Mouse (Mus musculus): ENCODE measurements around the gene Colgalt1. TPM values are rescaled to one million over a fixed set of nuclear protein-coding genes. Genes with fewer than 3 reads are reported as not detected.

The Colgalt1 gene
- polyA plus RNA-seq, 1 experiment from 2014 or later: 70.3 TPM

DNA sequence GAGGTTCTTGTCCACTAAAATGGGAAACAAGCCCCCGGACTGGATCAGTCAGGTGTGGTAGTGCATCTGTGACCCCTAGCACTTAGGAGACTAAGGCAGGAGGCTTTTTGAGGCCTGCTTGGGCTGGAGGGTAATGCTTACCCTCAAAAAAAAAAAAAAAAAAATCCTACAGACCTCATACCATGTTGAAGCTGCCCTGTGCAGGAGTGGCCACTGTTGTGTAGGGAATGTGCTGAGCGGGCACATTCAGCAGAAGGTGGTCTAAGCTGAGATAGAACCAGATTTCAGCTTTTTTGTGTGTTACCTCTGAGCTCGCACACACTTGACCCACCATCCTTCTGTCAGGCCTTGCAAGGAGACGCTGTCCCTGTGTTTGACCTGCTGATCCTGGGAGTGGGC, 16.5 kb upstream of the Colgalt1 start:
- Histone ChIP-seq H3K27me3 (ENCODE audit: control insufficient read depth, insufficient read depth, low read depth, low read length) (no peaks in the 10 kb centered on the region), H3K4me1 (replicated peaks; ENCODE audit: control insufficient read depth, insufficient read depth, low read length) (peaks cover 21% of the 10 kb centered on the region), H3K9ac (ENCODE audit: low read length) (no peak overlapping the region), H3K4me3 (ENCODE audit: low read length) (no peak overlapping the region), H3K4me2 (ENCODE audit: low read depth, low read length) (no peak overlapping the region), H3K9me3 (ENCODE audit: control insufficient read depth, low read length) (no peaks in the 10 kb centered on the region), H3K27ac (ENCODE audit: low read length) (no peak overlapping the region), H3K36me3 (ENCODE audit: control insufficient read depth, insufficient read depth, low read length) (no peaks in the 10 kb centered on the region)
- WGBS: 96% methylated on average over 4 of the region's 4 CpGs
- ATAC-seq (ENCODE audit: low read depth): no peak

DNA sequence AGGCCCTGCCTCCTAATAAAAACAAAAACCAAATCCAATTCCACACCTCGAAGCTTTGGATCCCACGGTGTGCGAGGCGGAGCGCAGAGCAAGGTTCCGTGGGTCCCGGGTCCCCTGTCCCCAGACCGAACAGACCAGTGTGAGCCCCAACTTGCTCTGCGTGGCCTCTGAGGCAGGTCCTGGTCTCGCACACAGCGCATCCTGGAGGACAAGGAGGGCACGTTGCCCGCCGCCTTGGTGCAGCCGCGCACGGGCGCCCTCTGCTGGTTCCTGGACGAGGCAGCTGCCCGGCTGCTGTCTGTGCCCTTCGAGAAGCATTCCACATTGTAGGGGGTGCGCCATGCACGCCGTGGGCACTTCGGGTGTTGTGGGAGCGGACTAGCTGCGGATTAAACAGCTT, 14.9 kb upstream of the Colgalt1 start:
- Histone ChIP-seq H3K36me3 (ENCODE audit: control insufficient read depth, insufficient read depth, low read length) (no peaks in the 10 kb centered on the region), H3K4me2 (ENCODE audit: low read depth, low read length) (peak overlapping the region; percentile 1; the same call in 1 of the 2 replicates), H3K27me3 (ENCODE audit: control insufficient read depth, insufficient read depth, low read depth, low read length) (peaks cover 2% of the 10 kb centered on the region; the same call in 1 of the 2 replicates), H3K9ac (ENCODE audit: low read length) (no peak overlapping the region; the same call in 1 of the 2 replicates), H3K27ac (ENCODE audit: low read length) (no peak overlapping the region), H3K9me3 (ENCODE audit: control insufficient read depth, low read length) (no peaks in the 10 kb centered on the region), H3K4me1 (replicated peaks; ENCODE audit: control insufficient read depth, insufficient read depth, low read length) (peaks cover 20% of the 10 kb centered on the region), H3K4me3 (ENCODE audit: low read length) (no peak overlapping the region)
- peak; percentile 26 for ATAC-seq (ENCODE audit: low read depth)
- WGBS: 8% methylated on average over 27 of the region's 27 CpGs

DNA sequence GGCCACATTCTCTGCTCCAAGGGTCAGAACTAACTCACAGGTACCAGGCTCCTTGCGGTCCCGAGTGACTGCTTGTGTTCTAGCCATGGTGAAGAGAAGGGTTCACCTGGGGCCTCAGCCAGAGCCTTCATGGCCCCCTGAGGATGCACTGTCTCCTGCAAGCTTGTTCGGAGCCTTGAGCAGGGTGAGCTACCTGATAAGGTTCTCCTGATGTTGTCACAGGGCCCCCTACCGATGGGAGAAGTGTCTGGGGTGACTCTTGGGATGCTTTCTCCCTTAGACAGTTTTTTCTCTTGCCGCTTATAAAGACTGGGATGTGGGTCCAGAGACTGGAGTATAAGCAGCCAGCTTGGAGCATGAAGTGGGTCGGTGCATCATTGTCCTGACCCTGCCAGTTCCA, 14.4 kb upstream of the Colgalt1 start:
- no peak overlapping the region for H3K4me2 ChIP-seq (ENCODE audit: low read depth, low read length)

DNA sequence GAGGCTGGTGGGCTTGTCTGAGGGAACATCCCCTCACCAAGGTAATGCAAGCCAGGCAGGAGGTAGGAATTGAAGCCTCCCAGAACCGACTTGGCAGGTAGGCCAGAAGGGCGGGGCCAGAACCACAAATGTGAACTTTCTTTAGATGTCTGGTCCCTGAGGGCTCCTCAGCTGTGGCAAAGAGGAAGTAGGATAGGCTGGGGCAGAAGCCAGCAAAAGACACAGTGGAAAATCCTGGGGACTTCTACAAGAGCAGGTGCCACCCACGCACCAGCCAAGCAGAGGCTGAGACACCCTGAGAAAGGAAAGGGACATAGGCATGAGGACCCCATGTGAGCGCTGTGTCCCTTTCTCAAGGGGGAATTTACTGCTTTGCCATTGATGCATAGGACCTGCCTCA, 14.0 kb upstream of the Colgalt1 start:
- Histone ChIP-seq H3K9ac (ENCODE audit: low read length) (no peak overlapping the region), H3K4me1 (replicated peaks; ENCODE audit: control insufficient read depth, insufficient read depth, low read length) (peaks cover 15% of the 10 kb centered on the region), H3K9me3 (ENCODE audit: control insufficient read depth, low read length) (no peaks in the 10 kb centered on the region), H3K27ac (ENCODE audit: low read length) (no peak overlapping the region), H3K27me3 (ENCODE audit: control insufficient read depth, insufficient read depth, low read depth, low read length) (peaks cover 9% of the 10 kb centered on the region; the same call in 1 of the 2 replicates), H3K36me3 (ENCODE audit: control insufficient read depth, insufficient read depth, low read length) (no peaks in the 10 kb centered on the region), H3K4me2 (ENCODE audit: low read depth, low read length) (no peak overlapping the region), H3K4me3 (ENCODE audit: low read length) (no peak overlapping the region)
- no peak for ATAC-seq (ENCODE audit: low read depth)
- WGBS: 75% methylated on average over 4 of the region's 4 CpGs

More for the DNA sequence above, 14.4 kb upstream of the Colgalt1 start:
- Histone ChIP-seq H3K36me3 (ENCODE audit: control insufficient read depth, insufficient read depth, low read length) (no peaks in the 10 kb centered on the region), H3K9me3 (ENCODE audit: control insufficient read depth, low read length) (no peaks in the 10 kb centered on the region), H3K4me3 (ENCODE audit: low read length) (no peak overlapping the region), H3K27me3 (ENCODE audit: control insufficient read depth, insufficient read depth, low read depth, low read length) (peaks cover 5% of the 10 kb centered on the region; the same call in 1 of the 2 replicates), H3K9ac (ENCODE audit: low read length) (no peak overlapping the region; the same call in 1 of the 2 replicates), H3K27ac (ENCODE audit: low read length) (no peak overlapping the region), H3K4me1 (replicated peaks; ENCODE audit: control insufficient read depth, insufficient read depth, low read length) (peaks cover 15% of the 10 kb centered on the region)
- ATAC-seq (ENCODE audit: low read depth): no peak
- 52% methylated on average over 6 of the region's 6 CpGs for WGBS

- no peak for ATAC-seq (ENCODE audit: low read depth)
- Histone ChIP-seq H3K4me2 (ENCODE audit: low read depth, low read length) (no peak within 1 kb of the TSS), H3K4me3 (ENCODE audit: low read length) (no peak within 1 kb of the TSS), H3K9me3 (ENCODE audit: control insufficient read depth, low read length) (no peaks in the 10 kb centered on the region), H3K4me1 (replicated peaks; ENCODE audit: control insufficient read depth, insufficient read depth, low read length) (peaks cover 20% of the 10 kb centered on the region), H3K36me3 (ENCODE audit: control insufficient read depth, insufficient read depth, low read length) (no peaks in the 10 kb centered on the region), H3K9ac (ENCODE audit: low read length) (no peak within 1 kb of the TSS), H3K27me3 (ENCODE audit: control insufficient read depth, insufficient read depth, low read depth, low read length) (peaks cover 15% of the 10 kb centered on the region), H3K27ac (ENCODE audit: low read length) (no peak within 1 kb of the TSS)
- 84% methylated on average over 3 of the region's 3 CpGs for WGBS
Measured at GRCm38 (mm10) chr8:71597451-71597850, 13.3 kb upstream of the Colgalt1 start, which contains the start of gene Fam129c. Gene Fam129c, plus strand, starts transcription at chr8:71597648.

DNA sequence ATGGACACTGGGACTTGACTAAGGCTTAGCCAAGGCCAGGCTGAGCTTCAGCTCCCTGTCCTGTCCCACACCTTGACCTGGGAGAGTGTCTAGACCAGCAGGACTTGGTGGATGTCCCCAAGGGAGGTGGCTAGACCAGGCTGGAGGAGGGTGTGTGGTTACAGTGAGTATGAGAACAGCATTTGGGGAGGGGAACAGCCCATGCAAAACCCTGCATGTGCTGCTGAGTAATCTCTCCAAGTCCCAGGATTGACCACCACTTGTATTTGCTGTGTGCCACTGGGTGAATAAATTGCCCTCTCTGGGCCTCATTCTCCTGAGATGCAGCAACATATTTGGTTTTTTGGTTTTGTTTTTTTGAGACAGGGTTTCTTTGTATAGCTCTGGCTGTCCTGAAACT, 12.4 kb upstream of the Colgalt1 start:
- peaks cover 19% of the 10 kb centered on the region for H3K27me3 ChIP-seq (ENCODE audit: control insufficient read depth, insufficient read depth, low read depth, low read length)
- no peak for ATAC-seq (ENCODE audit: low read depth)
- no peak overlapping the region for H3K4me2 ChIP-seq (ENCODE audit: low read depth, low read length)
- H3K9me3 ChIP-seq (ENCODE audit: control insufficient read depth, low read length): no peaks in the 10 kb centered on the region
- H3K9ac ChIP-seq (ENCODE audit: low read length): no peak overlapping the region
- H3K27ac ChIP-seq (ENCODE audit: low read length): no peak overlapping the region
- H3K4me3 ChIP-seq (ENCODE audit: low read length): no peak overlapping the region
- H3K4me1 ChIP-seq (replicated peaks; ENCODE audit: control insufficient read depth, insufficient read depth, low read length): peaks cover 21% of the 10 kb centered on the region
- H3K36me3 ChIP-seq (ENCODE audit: control insufficient read depth, insufficient read depth, low read length): no peaks in the 10 kb centered on the region

DNA sequence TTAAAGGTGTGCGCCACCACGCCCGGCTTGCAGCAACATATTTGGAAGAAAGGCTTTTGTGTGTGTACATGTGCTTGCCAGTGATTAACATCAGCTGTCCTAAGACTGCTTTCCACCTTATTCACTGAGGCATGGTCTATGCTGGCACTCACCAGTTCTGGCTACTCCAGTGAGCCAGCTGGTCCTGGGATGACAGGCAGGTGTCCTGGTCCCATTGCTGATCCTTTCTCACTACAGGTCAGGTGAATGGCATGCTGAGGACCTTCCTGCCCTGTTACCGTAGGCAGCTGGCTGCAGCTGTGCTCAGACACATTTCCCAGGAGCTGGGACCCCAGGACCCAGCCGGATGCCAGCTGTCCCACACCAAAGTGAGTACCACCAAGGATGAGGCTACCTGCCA, 12.0 kb upstream of the Colgalt1 start:
- Histone ChIP-seq H3K27me3 (ENCODE audit: control insufficient read depth, insufficient read depth, low read depth, low read length) (peaks cover 19% of the 10 kb centered on the region), H3K36me3 (ENCODE audit: control insufficient read depth, insufficient read depth, low read length) (no peaks in the 10 kb centered on the region), H3K9me3 (ENCODE audit: control insufficient read depth, low read length) (no peaks in the 10 kb centered on the region), H3K4me3 (ENCODE audit: low read length) (no peak overlapping the region), H3K4me1 (replicated peaks; ENCODE audit: control insufficient read depth, insufficient read depth, low read length) (peaks cover 20% of the 10 kb centered on the region), H3K9ac (ENCODE audit: low read length) (no peak overlapping the region), H3K27ac (ENCODE audit: low read length) (no peak overlapping the region), H3K4me2 (ENCODE audit: low read depth, low read length) (no peak overlapping the region)
- no peak for ATAC-seq (ENCODE audit: low read depth)
- WGBS: 88% methylated on average over 5 of the region's 5 CpGs

DNA sequence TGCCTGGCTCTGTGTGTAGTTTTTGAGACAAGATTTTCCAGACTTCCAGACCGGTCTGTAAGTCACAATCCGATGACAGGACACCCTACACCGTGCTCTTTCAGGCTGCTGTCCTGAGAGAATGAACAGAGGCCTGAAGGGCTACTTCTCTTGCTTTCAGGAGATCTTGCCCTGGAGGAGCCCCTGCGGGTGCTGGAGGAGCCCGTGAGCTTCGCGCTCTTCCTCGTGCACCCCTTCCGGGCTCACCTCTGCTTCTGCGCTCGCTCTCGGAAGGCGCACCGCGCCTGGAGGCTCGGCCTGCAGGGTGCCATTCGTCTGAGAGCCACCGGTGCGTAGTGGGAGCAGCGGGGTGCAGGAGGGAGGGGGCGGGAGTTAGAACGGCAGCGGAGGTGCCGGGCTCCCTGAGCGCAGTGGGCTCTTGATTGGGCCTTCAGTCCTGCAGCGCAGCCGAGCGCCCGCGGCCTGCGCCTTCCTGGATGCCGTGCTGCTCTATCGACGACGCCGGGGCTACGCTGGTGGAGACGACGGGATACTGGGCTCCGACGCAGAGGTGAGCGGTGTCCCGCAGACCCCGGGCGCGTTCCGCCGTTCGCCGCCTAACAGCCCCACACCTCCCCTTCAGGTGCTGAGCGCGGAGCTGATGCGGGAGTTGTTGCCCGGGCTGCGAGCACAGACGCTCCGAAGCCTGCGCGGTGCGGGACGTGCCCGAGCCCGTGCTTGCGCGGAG, 8.7 kb upstream of the Colgalt1 start:
- Histone ChIP-seq H3K4me2 (ENCODE audit: low read depth, low read length) (peak overlapping the region; percentile 63), H3K9ac (ENCODE audit: low read length) (peak overlapping the region; percentile 50), H3K4me1 (replicated peaks; ENCODE audit: control insufficient read depth, insufficient read depth, low read length) (peaks cover 17% of the 10 kb centered on the region), H3K9me3 (ENCODE audit: control insufficient read depth, low read length) (no peaks in the 10 kb centered on the region), H3K27ac (ENCODE audit: low read length) (no peak overlapping the region), H3K36me3 (ENCODE audit: control insufficient read depth, insufficient read depth, low read length) (no peaks in the 10 kb centered on the region), H3K4me3 (ENCODE audit: low read length) (peak overlapping the region; percentile 37), H3K27me3 (ENCODE audit: control insufficient read depth, insufficient read depth, low read depth, low read length) (peaks cover 19% of the 10 kb centered on the region)
- 3% methylated on average over 65 of the region's 65 CpGs for WGBS
- ATAC-seq (ENCODE audit: low read depth): peak; percentile 35

DNA sequence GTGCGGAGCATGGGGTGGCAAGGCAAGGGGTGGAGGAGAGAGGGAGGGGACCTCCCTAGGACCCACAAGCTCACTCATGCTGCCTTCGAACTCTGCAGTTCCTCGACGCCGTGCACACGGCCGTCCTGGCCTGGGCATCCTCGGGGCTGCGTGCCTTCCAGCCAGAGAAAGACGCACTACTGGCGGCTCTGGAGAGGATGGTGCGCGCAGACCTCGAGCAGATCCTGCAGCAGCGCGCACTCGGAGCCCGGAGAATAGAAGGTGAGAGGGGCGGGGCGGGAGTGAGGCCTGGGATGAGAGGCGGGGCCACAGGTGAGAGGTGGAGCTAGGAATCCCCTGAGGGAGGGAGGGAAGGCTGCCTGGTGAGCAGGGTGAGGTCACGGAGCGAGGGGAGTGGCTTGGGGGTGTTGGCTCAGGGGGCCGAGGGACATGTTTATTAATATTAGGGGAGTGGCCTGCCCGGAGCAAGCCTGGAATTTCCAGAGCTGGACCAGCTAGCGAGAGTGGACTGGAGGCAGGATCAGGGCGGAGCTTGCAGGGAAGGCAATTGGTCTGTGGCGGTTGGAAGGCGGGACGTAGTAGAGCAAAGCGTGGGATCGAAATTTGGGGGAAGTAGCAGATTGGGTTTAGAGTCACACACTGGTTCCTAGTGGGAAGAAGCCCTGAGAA, 8.0 kb upstream of the Colgalt1 start:
- 2% methylated on average over 32 of the region's 32 CpGs for WGBS
- Histone ChIP-seq H3K9ac (ENCODE audit: low read length) (peak overlapping the region; percentile 50), H3K27me3 (ENCODE audit: control insufficient read depth, insufficient read depth, low read depth, low read length) (peaks cover 19% of the 10 kb centered on the region)

More for the DNA sequence above, 8.0 kb upstream of the Colgalt1 start:
- Histone ChIP-seq H3K27ac (ENCODE audit: low read length) (no peak overlapping the region), H3K36me3 (ENCODE audit: control insufficient read depth, insufficient read depth, low read length) (no peaks in the 10 kb centered on the region), H3K9me3 (ENCODE audit: control insufficient read depth, low read length) (no peaks in the 10 kb centered on the region), H3K4me1 (replicated peaks; ENCODE audit: control insufficient read depth, insufficient read depth, low read length) (peaks cover 17% of the 10 kb centered on the region), H3K4me2 (ENCODE audit: low read depth, low read length) (peak overlapping the region; percentile 63), H3K4me3 (ENCODE audit: low read length) (peak overlapping the region; percentile 37)
- ATAC-seq (ENCODE audit: low read depth): peak; percentile 93
